Mouse (Mus musculus): ENCODE data around the gene Cep250. TPM values are rescaled to one million over a fixed set of nuclear protein-coding genes. Genes with fewer than 3 reads are reported as not detected.

Gene Cep250
- polyA plus RNA-seq, 1 experiment from 2014 or later, result 26.3 TPM

DNA sequence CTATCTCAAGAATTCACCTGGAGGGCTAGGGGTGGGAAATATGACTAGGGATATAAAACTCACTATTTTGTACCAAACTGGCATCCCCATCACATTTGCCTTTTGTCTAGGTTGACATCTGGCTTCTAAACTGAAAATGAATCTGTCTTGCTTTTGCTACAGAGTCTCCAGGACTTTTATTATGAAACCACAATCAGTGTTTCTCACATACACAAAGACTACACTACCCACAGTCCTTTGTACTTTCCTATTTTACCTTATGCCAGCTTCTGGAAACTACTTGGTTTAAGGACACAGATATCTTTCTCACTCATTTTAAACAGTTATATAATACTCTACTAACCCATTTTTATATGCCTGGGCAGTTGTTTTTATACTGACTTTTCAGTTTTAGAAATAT, 69.2 kb downstream of the Cep250 start:
- Histone ChIP-seq H3K9ac (replicated peaks) (no peak overlapping the region), H3K4me3 (no peak overlapping the region), H3K4me2 (replicated peaks) (no peak overlapping the region), H3K36me3 (no peaks in the 10 kb centered on the region), H3K27ac (replicated peaks) (no peak overlapping the region), H3K4me1 (no peaks in the 10 kb centered on the region), H3K9me3 (no peaks in the 10 kb centered on the region), H3K27me3 (no peaks in the 10 kb centered on the region)
- ATAC-seq (ENCODE audit: low FRiP score, low read depth), result no peak

DNA sequence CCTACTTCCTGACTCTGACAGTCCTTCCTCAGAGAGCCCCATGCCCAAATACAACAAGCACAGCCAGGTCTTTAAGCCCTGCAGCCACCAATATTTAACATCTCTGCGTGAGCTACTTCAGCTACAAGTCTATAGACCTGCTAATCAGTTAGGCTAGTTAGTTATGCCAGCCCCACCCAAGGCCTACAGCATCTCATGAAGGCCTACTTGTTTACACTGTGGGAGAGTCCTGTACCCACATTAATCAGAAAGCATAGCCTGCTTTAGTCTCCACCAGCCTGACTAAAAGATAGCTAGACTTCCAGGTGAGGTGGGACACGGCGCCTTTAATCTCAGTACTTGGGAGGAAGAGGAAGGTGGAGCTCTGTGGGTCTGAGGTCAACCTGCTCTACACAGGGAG, 83.1 kb downstream of the Cep250 start:
- 94% methylated on average over 3 of the region's 3 CpGs for WGBS
- Histone ChIP-seq H3K4me2 (replicated peaks) (no peak overlapping the region), H3K36me3 (no peaks in the 10 kb centered on the region), H3K27ac (replicated peaks) (no peak overlapping the region), H3K9me3 (no peaks in the 10 kb centered on the region), H3K27me3 (no peaks in the 10 kb centered on the region), H3K4me3 (no peak overlapping the region), H3K4me1 (no peaks in the 10 kb centered on the region), H3K9ac (replicated peaks) (no peak overlapping the region)
- ATAC-seq (ENCODE audit: low FRiP score, low read depth), result no peak

DNA sequence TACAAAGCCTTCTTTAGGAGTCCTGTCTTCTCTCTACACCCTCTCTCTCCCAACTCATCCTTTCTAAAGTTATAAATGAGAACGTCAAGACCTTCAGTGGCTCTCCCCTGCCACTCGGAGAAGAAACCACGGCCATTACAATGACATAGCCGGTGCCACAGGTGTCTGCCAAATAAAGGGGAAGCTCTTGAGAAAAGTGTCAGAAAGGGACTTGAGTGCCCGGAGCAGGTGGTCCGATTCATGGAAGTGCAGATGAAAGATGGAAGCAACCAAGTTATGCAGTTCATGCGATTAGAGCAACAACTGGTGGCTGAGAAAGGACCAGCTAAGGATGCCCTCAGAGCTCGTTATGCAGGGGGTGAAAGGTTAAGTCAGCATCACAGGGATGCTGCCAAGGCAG, 86.6 kb downstream of the Cep250 start:
- Histone ChIP-seq H3K9ac (replicated peaks) (no peak overlapping the region), H3K27me3 (peaks cover 11% of the 10 kb centered on the region; the same call in 1 of the 2 replicates), H3K4me3 (no peak overlapping the region), H3K4me1 (no peaks in the 10 kb centered on the region), H3K4me2 (replicated peaks) (no peak overlapping the region), H3K27ac (replicated peaks) (no peak overlapping the region), H3K36me3 (no peaks in the 10 kb centered on the region), H3K9me3 (no peaks in the 10 kb centered on the region)
- no peak for ATAC-seq (ENCODE audit: low FRiP score, low read depth)
- WGBS, result 87% methylated on average over 8 of the region's 8 CpGs

DNA sequence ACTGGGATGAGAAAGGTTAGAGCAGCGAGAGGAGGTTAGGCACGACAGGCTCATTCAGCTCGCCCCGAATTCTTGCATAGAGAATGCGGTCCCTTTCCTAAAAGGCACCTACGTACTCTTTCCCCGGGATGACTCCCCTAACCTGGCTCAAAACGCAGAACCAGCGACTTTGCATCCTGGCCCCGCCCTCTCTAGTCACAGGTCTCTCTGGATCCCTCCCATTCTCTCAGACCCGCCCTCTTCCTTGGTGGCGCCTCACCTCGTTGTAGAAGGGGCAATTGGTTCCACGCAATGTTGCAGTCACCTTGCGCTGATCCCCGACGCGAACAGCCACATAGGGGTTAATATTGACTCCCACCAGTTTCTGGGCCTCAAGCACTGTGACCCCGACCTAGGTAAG, 91.7 kb downstream of the Cep250 start:
- peak overlapping the region; percentile 13 for H3K4me2 ChIP-seq (replicated peaks)
- no peaks in the 10 kb centered on the region for H3K4me1 ChIP-seq
- WGBS, result 7% methylated on average over 19 of the region's 19 CpGs
- H3K27ac ChIP-seq (replicated peaks), result no peak overlapping the region
- no peaks in the 10 kb centered on the region for H3K9me3 ChIP-seq
- H3K4me3 ChIP-seq, result no peak overlapping the region
- no peak overlapping the region; the same call in 1 of the 2 replicates for H3K9ac ChIP-seq (replicated peaks)
- H3K36me3 ChIP-seq, result no peaks in the 10 kb centered on the region
- peaks cover 21% of the 10 kb centered on the region; the same call in 1 of the 2 replicates for H3K27me3 ChIP-seq
- no peak for ATAC-seq (ENCODE audit: low FRiP score, low read depth)

Other genes starting within 250 kb of the Cep250 start
- 37.1 and 37.6 TPM in 2 replicates for gene Edem2, start 227.0 kb upstream of the Cep250 start, polyA plus RNA-seq (2016; fragmentation: Nextera tagmentation; extraction: Ambion mirVana)
- not detected in 2 replicates for gene Gm17581, start 220.6 kb upstream of the Cep250 start, polyA plus RNA-seq (2016; fragmentation: Nextera tagmentation; extraction: Ambion mirVana)
- gene Procr, start 205.3 kb upstream of the Cep250 start, polyA plus RNA-seq (2016; fragmentation: Nextera tagmentation; extraction: Ambion mirVana), result 3.1 and 3.7 TPM in 2 replicates
- 4.9 and 5.2 TPM in 2 replicates for gene Mmp24, start 181.1 kb upstream of the Cep250 start, polyA plus RNA-seq (2016; fragmentation: Nextera tagmentation; extraction: Ambion mirVana)
- gene BC029722, start 137.0 kb upstream of the Cep250 start, polyA plus RNA-seq (2016; fragmentation: Nextera tagmentation; extraction: Ambion mirVana), result 14.4 and 14.7 TPM in 2 replicates
- gene Eif6, start 129.5 kb upstream of the Cep250 start, polyA plus RNA-seq (2016; fragmentation: Nextera tagmentation; extraction: Ambion mirVana), result 165 and 179 TPM in 2 replicates
- gene Fam83c, start 121.6 kb upstream of the Cep250 start, polyA plus RNA-seq (2016; fragmentation: Nextera tagmentation; extraction: Ambion mirVana), result 0.26 and 0.47 TPM in 2 replicates
- gene Uqcc1, start 26.1 kb upstream of the Cep250 start, polyA plus RNA-seq (2016; fragmentation: Nextera tagmentation; extraction: Ambion mirVana), result 73.7 and 87.6 TPM in 2 replicates
- not detected in 2 replicates for gene Gm15557, start 15.7 kb upstream of the Cep250 start, polyA plus RNA-seq (2016; fragmentation: Nextera tagmentation; extraction: Ambion mirVana)
- 0.59 and 1.0 TPM in 2 replicates for gene Gdf5, start 11.1 kb upstream of the Cep250 start, polyA plus RNA-seq (2016; fragmentation: Nextera tagmentation; extraction: Ambion mirVana)
- 1.2 and 1.9 TPM in 2 replicates for gene 6430550D23Rik, start 51.5 kb downstream of the Cep250 start, polyA plus RNA-seq (2016; fragmentation: Nextera tagmentation; extraction: Ambion mirVana)
- gene Ergic3, start 51.6 kb downstream of the Cep250 start, polyA plus RNA-seq (2016; fragmentation: Nextera tagmentation; extraction: Ambion mirVana), result 220 and 236 TPM in 2 replicates
- not detected in 2 replicates for gene Fer1l4, start 96.5 kb downstream of the Cep250 start, polyA plus RNA-seq (2016; fragmentation: Nextera tagmentation; extraction: Ambion mirVana)
- 8.6 and 8.9 TPM in 2 replicates for gene Spag4, start 108.7 kb downstream of the Cep250 start, polyA plus RNA-seq (2016; fragmentation: Nextera tagmentation; extraction: Ambion mirVana)
- 53.2 and 55.5 TPM in 2 replicates for gene Cpne1, start 155.5 kb downstream of the Cep250 start, polyA plus RNA-seq (2016; fragmentation: Nextera tagmentation; extraction: Ambion mirVana)
- 47.4 and 49.5 TPM in 2 replicates for gene Rbm12, start 155.5 kb downstream of the Cep250 start, polyA plus RNA-seq (2016; fragmentation: Nextera tagmentation; extraction: Ambion mirVana)
- gene Gm28036, start 170.6 kb downstream of the Cep250 start, polyA plus RNA-seq (2016; fragmentation: Nextera tagmentation; extraction: Ambion mirVana), result 24.0 and 33.3 TPM in 2 replicates
- gene Romo1, start 187.6 kb downstream of the Cep250 start, polyA plus RNA-seq (2016; fragmentation: Nextera tagmentation; extraction: Ambion mirVana), result 422 and 434 TPM in 2 replicates
- 32.1 and 32.7 TPM in 2 replicates for gene Nfs1, start 187.7 kb downstream of the Cep250 start, polyA plus RNA-seq (2016; fragmentation: Nextera tagmentation; extraction: Ambion mirVana)
- 697 and 698 TPM in 2 replicates for gene Rbm39, start 223.8 kb downstream of the Cep250 start, polyA plus RNA-seq (2016; fragmentation: Nextera tagmentation; extraction: Ambion mirVana)
- gene Phf20, start 240.0 kb downstream of the Cep250 start, polyA plus RNA-seq (2016; fragmentation: Nextera tagmentation; extraction: Ambion mirVana), result 91.8 and 96.6 TPM in 2 replicates